9 mouse cellular contexts compared by ENCODE assay signal in genomic region chr10:39541951-39542521, GRCm38 (mm10).
A peak's percentile ranks its signal among the peaks of the same experiment; 100 is the strongest.
DNase-seq lines count a peak whose midpoint lies in the region; ATAC-seq and TF ChIP-seq lines count a peak whose summit lies in the region.
"Had no signal": no experiment of that assay in that cellular context is flagged by ENCODE, and none has a peak within 500 bp of the region (broad histone marks: within the 10 kb centered on the region; RNA-seq: fewer than 3 reads in every experiment).

No protein-coding gene starts in this region.

- no peaks in the 10 kb centered on the region for H3K27me3 ChIP-seq in heart, adult 2 months (ENCODE audit: control insufficient read depth, insufficient read depth, low read length)
- H3K27me3 ChIP-seq in heart, embryonic 12.5 days (replicated peaks): no peaks in the 10 kb centered on the region
- H3K27me3 ChIP-seq in forebrain, embryonic 15.5 days: no peaks in the 10 kb centered on the region
- H3K27me3 ChIP-seq in limb, embryonic 12.5 days: no peaks in the 10 kb centered on the region
- H3K27me3 ChIP-seq: CH12.LX had no signal

- TF ChIP-seq CTCF in heart, adult 2 months (IDR thresholded peaks at IDR 0.05): no peak
- no peak for TF ChIP-seq CTCF in brain, embryonic 14.5 days (IDR thresholded peaks at IDR 0.05; ENCODE audit: borderline replicate concordance, extremely low read depth, insufficient read depth, insufficient read length)

- H3K4me2 ChIP-seq in heart, embryonic 12.5 days: no peak overlapping the region
- H3K4me2 ChIP-seq in forebrain, embryonic 15.5 days (replicated peaks): no peak overlapping the region
- no peak overlapping the region for H3K4me2 ChIP-seq in limb, embryonic 12.5 days

- no peaks in the 10 kb centered on the region for H3K79me2 ChIP-seq in heart, adult 2 months (replicated peaks; ENCODE audit: control insufficient read depth, insufficient read depth, low read length)

- H3K9me3 ChIP-seq in heart, embryonic 12.5 days (replicated peaks): no peaks in the 10 kb centered on the region
- H3K9me3 ChIP-seq in forebrain, embryonic 15.5 days: no peaks in the 10 kb centered on the region
- no peaks in the 10 kb centered on the region for H3K9me3 ChIP-seq in limb, embryonic 12.5 days

- H3K27ac ChIP-seq in heart, adult 2 months: peak overlapping the region; percentile 12
- no peak overlapping the region; the same call in 1 of the 2 replicates for H3K27ac ChIP-seq in heart, embryonic 12.5 days (ENCODE audit: poor library complexity, severe bottlenecking)
- H3K27ac ChIP-seq in forebrain, embryonic 15.5 days (replicated peaks): peak overlapping the region; percentile 98
- H3K27ac ChIP-seq in limb, embryonic 12.5 days: peak overlapping the region; percentile 60

- H3K4me1 ChIP-seq in heart, adult 2 months (ENCODE audit: control insufficient read depth, insufficient read depth, low read length): peaks cover 15% of the 10 kb centered on the region
- peaks cover 39% of the 10 kb centered on the region for H3K4me1 ChIP-seq in heart, embryonic 12.5 days (replicated peaks)
- peaks cover 58% of the 10 kb centered on the region for H3K4me1 ChIP-seq in forebrain, embryonic 15.5 days
- H3K4me1 ChIP-seq in limb, embryonic 12.5 days (replicated peaks): peaks cover 66% of the 10 kb centered on the region

- intact Hi-C loops in heart, adult 2 months (cut with DNase I): loop anchor here (5.0 kb wide), 1 partner anchor 190 kb away; the partner anchor contains the start of gene Rev3l

- 33% methylated on average over 7 of the region's 7 CpGs for WGBS in heart, adult 2 months
- WGBS in heart, embryonic 12.5 days: 50% methylated on average over 7 of the region's 7 CpGs
- WGBS in forebrain, embryonic 15.5 days: 6% methylated on average over 7 of the region's 7 CpGs
- 25% methylated on average over 7 of the region's 7 CpGs for WGBS in limb, embryonic 12.5 days

- no peak for TF ChIP-seq EP300 in heart, adult 2 months (IDR thresholded peaks at IDR 0.05; ENCODE audit: insufficient read depth, low read depth, low read length)

- DNase-seq in heart, adult 2 months: no peak
- DNase-seq in brain, embryonic 14.5 days (ENCODE audit: low read depth): peak; percentile 90
- no peak for DNase-seq in retina, embryonic 14.5 days (ENCODE audit: low spot score)
- DNase-seq in gastrocnemius, postnatal 10 days: no peak

- no peak for TF ChIP-seq POLR2A in heart, adult 2 months (IDR thresholded peaks at IDR 0.05; ENCODE audit: insufficient read depth, low read depth, low read length)
- no peak for TF ChIP-seq POLR2A in brain, embryonic 14.5 days (IDR thresholded peaks at IDR 0.05; ENCODE audit: borderline replicate concordance, extremely low read depth, insufficient read depth, insufficient read length, poor library complexity, severe bottlenecking)

- H3K9ac ChIP-seq in heart, adult 2 months (ENCODE audit: low read depth, low read length): no peak overlapping the region
- H3K9ac ChIP-seq in heart, embryonic 12.5 days: no peak overlapping the region
- peak overlapping the region; percentile 35 for H3K9ac ChIP-seq in forebrain, embryonic 15.5 days (replicated peaks)
- 0 out of 2 replicates have a peak overlapping the region, but pooled peaks have one; percentile 8 for H3K9ac ChIP-seq in limb, embryonic 12.5 days (replicated peaks)

- ATAC-seq in heart, embryonic 12.5 days (ENCODE audit: insufficient number of reproducible peaks, low FRiP score): no peak
- ATAC-seq in forebrain, embryonic 15.5 days (replicated peaks): peak; percentile 69
- no peak for ATAC-seq in limb, embryonic 12.5 days (ENCODE audit: insufficient number of reproducible peaks, insufficient read depth, low FRiP score, low TSS enrichment, low read depth)
- no peak for ATAC-seq in megakaryocyte, adult 5-6 weeks (ENCODE audit: poor library complexity, severe bottlenecking)

- H3K36me3 ChIP-seq in heart, adult 2 months (ENCODE audit: control insufficient read depth, insufficient read depth, low read length): peaks cover 1% of the 10 kb centered on the region; the same call in 1 of the 2 replicates
- 0 out of 2 replicates have a peak, but pooled peaks cover 3% of the 10 kb centered on the region for H3K36me3 ChIP-seq in heart, embryonic 12.5 days
- peaks cover 8% of the 10 kb centered on the region; the same call in 1 of the 2 replicates for H3K36me3 ChIP-seq in forebrain, embryonic 15.5 days
- peaks cover 3% of the 10 kb centered on the region; the same call in 1 of the 2 replicates for H3K36me3 ChIP-seq in limb, embryonic 12.5 days

- no peak overlapping the region for H3K4me3 ChIP-seq in heart, adult 2 months
- H3K4me3 ChIP-seq in heart, embryonic 12.5 days: no peak overlapping the region
- H3K4me3 ChIP-seq in forebrain, embryonic 15.5 days: no peak overlapping the region
- no peak overlapping the region for H3K4me3 ChIP-seq in limb, embryonic 12.5 days (replicated peaks)

Comparison
In these comparisons a context has a peak if more than half of its experiments do, and no peak if none do; other contexts are left out.
1. H3K9ac ChIP-seq: peak in forebrain, embryonic 15.5 days (single experiment) and limb, embryonic 12.5 days (single experiment); none in heart, adult 2 months (single experiment) and heart, embryonic 12.5 days (single experiment).